Mouse (Mus musculus): Measurements from ENCODE around the gene Prkca. TPM values are rescaled to one million over a fixed set of nuclear protein-coding genes. Genes with fewer than 3 reads are reported as not detected.

The Prkca gene
- polyA plus RNA-seq, 1 experiment from 2014 or later = 10.1 TPM

- H3K27me3 ChIP-seq (replicated peaks) = no peaks in the 10 kb centered on the region
- H3K4me3 ChIP-seq (replicated peaks) = no peak overlapping the region
- no peak overlapping the region for H3K27ac ChIP-seq
- no peak overlapping the region for H3K4me2 ChIP-seq
- no peak for ATAC-seq (ENCODE audit: insufficient read depth, low FRiP score, low read depth)
- no peaks in the 10 kb centered on the region for H3K4me1 ChIP-seq
- H3K9ac ChIP-seq = no peak overlapping the region
- H3K9me3 ChIP-seq = no peaks in the 10 kb centered on the region
- no peaks in the 10 kb centered on the region for H3K36me3 ChIP-seq
- 94% methylated on average over 3 of the region's 3 CpGs for WGBS
These were observed 185.7 kb downstream of the Prkca start for GRCm38 (mm10) chr11:108158046-108158445.

GRCm38 (mm10) chr11:108157074-108157473, 186.7 kb downstream of the Prkca start:
- 94% methylated on average over 5 of the region's 5 CpGs for WGBS
- no peak overlapping the region for H3K27ac ChIP-seq
- H3K4me1 ChIP-seq = no peaks in the 10 kb centered on the region
- H3K36me3 ChIP-seq = no peaks in the 10 kb centered on the region
- H3K27me3 ChIP-seq (replicated peaks) = no peaks in the 10 kb centered on the region
- H3K4me2 ChIP-seq = no peak overlapping the region
- ATAC-seq (ENCODE audit: insufficient read depth, low FRiP score, low read depth) = no peak
- H3K4me3 ChIP-seq (replicated peaks) = no peak overlapping the region
- H3K9me3 ChIP-seq = no peaks in the 10 kb centered on the region
- no peak overlapping the region for H3K9ac ChIP-seq

- Histone ChIP-seq H3K9me3 (no peaks in the 10 kb centered on the region), H3K4me3 (replicated peaks) (no peak overlapping the region), H3K27ac (no peak overlapping the region), H3K36me3 (no peaks in the 10 kb centered on the region), H3K4me2 (no peak overlapping the region), H3K27me3 (replicated peaks) (no peaks in the 10 kb centered on the region), H3K4me1 (no peaks in the 10 kb centered on the region), H3K9ac (no peak overlapping the region)
- 77% methylated on average over 5 of the region's 5 CpGs for WGBS
- no peak for ATAC-seq (ENCODE audit: insufficient read depth, low FRiP score, low read depth)
These were observed 187.6 kb downstream of the Prkca start for GRCm38 (mm10) chr11:108156107-108156506.

GRCm38 (mm10) chr11:108155088-108155580, 188.6 kb downstream of the Prkca start:
- no peak overlapping the region for H3K27ac ChIP-seq
- no peak for ATAC-seq (ENCODE audit: insufficient read depth, low FRiP score, low read depth)
- no peaks in the 10 kb centered on the region for H3K9me3 ChIP-seq
- H3K4me1 ChIP-seq = 0 out of 2 replicates have a peak, but pooled peaks cover 7% of the 10 kb centered on the region
- WGBS = 88% methylated on average over 8 of the region's 8 CpGs
- no peak overlapping the region for H3K4me3 ChIP-seq (replicated peaks)
- no peaks in the 10 kb centered on the region for H3K27me3 ChIP-seq (replicated peaks)
- H3K4me2 ChIP-seq = no peak overlapping the region
- no peak overlapping the region for H3K9ac ChIP-seq
- H3K36me3 ChIP-seq = no peaks in the 10 kb centered on the region

GRCm38 (mm10) chr11:108153997-108154841, 189.5 kb downstream of the Prkca start:
- Histone ChIP-seq H3K9ac (no peak overlapping the region), H3K4me2 (no peak overlapping the region), H3K27ac (no peak overlapping the region), H3K4me1 (0 out of 2 replicates have a peak, but pooled peaks cover 7% of the 10 kb centered on the region), H3K4me3 (replicated peaks) (no peak overlapping the region), H3K9me3 (no peaks in the 10 kb centered on the region), H3K27me3 (replicated peaks) (no peaks in the 10 kb centered on the region), H3K36me3 (no peaks in the 10 kb centered on the region)
- no peak for ATAC-seq (ENCODE audit: insufficient read depth, low FRiP score, low read depth)
- WGBS = 71% methylated on average over 9 of the region's 9 CpGs

- Histone ChIP-seq H3K4me1 (peaks cover 15% of the 10 kb centered on the region; the same call in 1 of the 2 replicates), H3K9ac (no peak overlapping the region), H3K9me3 (no peaks in the 10 kb centered on the region), H3K27ac (no peak overlapping the region), H3K27me3 (replicated peaks) (no peaks in the 10 kb centered on the region), H3K4me2 (no peak overlapping the region), H3K4me3 (replicated peaks) (no peak overlapping the region), H3K36me3 (no peaks in the 10 kb centered on the region)
- 62% methylated on average over 4 of the region's 4 CpGs for WGBS
- no peak for ATAC-seq (ENCODE audit: insufficient read depth, low FRiP score, low read depth)
These were observed 191.1 kb downstream of the Prkca start for GRCm38 (mm10) chr11:108152591-108152990.

GRCm38 (mm10) chr11:108150410-108150809, 193.3 kb downstream of the Prkca start:
- no peak overlapping the region for H3K27ac ChIP-seq
- no peak overlapping the region for H3K9ac ChIP-seq
- H3K4me2 ChIP-seq = no peak overlapping the region
- H3K4me1 ChIP-seq = peaks cover 22% of the 10 kb centered on the region
- no peak for ATAC-seq (ENCODE audit: insufficient read depth, low FRiP score, low read depth)
- H3K36me3 ChIP-seq = no peaks in the 10 kb centered on the region
- 57% methylated on average over 7 of the region's 7 CpGs for WGBS
- H3K27me3 ChIP-seq (replicated peaks) = no peaks in the 10 kb centered on the region
- no peak overlapping the region for H3K4me3 ChIP-seq (replicated peaks)
- no peaks in the 10 kb centered on the region for H3K9me3 ChIP-seq

- Histone ChIP-seq H3K27me3 (replicated peaks) (no peaks in the 10 kb centered on the region), H3K9ac (no peak overlapping the region), H3K36me3 (no peaks in the 10 kb centered on the region), H3K9me3 (no peaks in the 10 kb centered on the region), H3K4me2 (no peak overlapping the region), H3K4me1 (peaks cover 22% of the 10 kb centered on the region), H3K4me3 (replicated peaks) (no peak overlapping the region), H3K27ac (no peak overlapping the region)
- 37% methylated on average over 9 of the region's 9 CpGs for WGBS
- peak; percentile 9; the same call in 1 of the 2 replicates for ATAC-seq (ENCODE audit: insufficient read depth, low FRiP score, low read depth)
These were observed 194.5 kb downstream of the Prkca start for GRCm38 (mm10) chr11:108149187-108149586.

- ATAC-seq (ENCODE audit: insufficient read depth, low FRiP score, low read depth) = no peak
- no peak overlapping the region for H3K4me3 ChIP-seq (replicated peaks)
- H3K9me3 ChIP-seq = no peaks in the 10 kb centered on the region
- H3K4me1 ChIP-seq = peaks cover 22% of the 10 kb centered on the region
- H3K27ac ChIP-seq = no peak overlapping the region; the same call in 1 of the 2 replicates
- H3K9ac ChIP-seq = no peak overlapping the region
- H3K36me3 ChIP-seq = no peaks in the 10 kb centered on the region
- no peaks in the 10 kb centered on the region for H3K27me3 ChIP-seq (replicated peaks)
- 37% methylated on average over 4 of the region's 4 CpGs for WGBS
- H3K4me2 ChIP-seq = no peak overlapping the region
These were observed 195.2 kb downstream of the Prkca start for GRCm38 (mm10) chr11:108148491-108148890.

GRCm38 (mm10) chr11:108145752-108146496, 197.8 kb downstream of the Prkca start:
- no peak overlapping the region for H3K9ac ChIP-seq
- H3K9me3 ChIP-seq = no peaks in the 10 kb centered on the region
- peak overlapping the region; percentile 51; the same call in 1 of the 2 replicates for H3K27ac ChIP-seq
- H3K4me2 ChIP-seq = peak overlapping the region; percentile 16
- H3K27me3 ChIP-seq (replicated peaks) = no peaks in the 10 kb centered on the region
- H3K36me3 ChIP-seq = no peaks in the 10 kb centered on the region
- ATAC-seq (ENCODE audit: insufficient read depth, low FRiP score, low read depth) = peak; percentile 87
- 55% methylated on average over 13 of the region's 13 CpGs for WGBS
- H3K4me3 ChIP-seq (replicated peaks) = no peak overlapping the region
- H3K4me1 ChIP-seq = peaks cover 22% of the 10 kb centered on the region

GRCm38 (mm10) chr11:108145128-108145527, 198.6 kb downstream of the Prkca start:
- no peak for ATAC-seq (ENCODE audit: insufficient read depth, low FRiP score, low read depth)
- no peak overlapping the region for H3K27ac ChIP-seq
- no peak overlapping the region for H3K9ac ChIP-seq
- H3K4me3 ChIP-seq (replicated peaks) = no peak overlapping the region
- no peaks in the 10 kb centered on the region for H3K36me3 ChIP-seq
- 72% methylated on average over 8 of the region's 8 CpGs for WGBS
- H3K4me1 ChIP-seq = peaks cover 15% of the 10 kb centered on the region
- no peaks in the 10 kb centered on the region for H3K9me3 ChIP-seq
- H3K27me3 ChIP-seq (replicated peaks) = no peaks in the 10 kb centered on the region
- H3K4me2 ChIP-seq = no peak overlapping the region; the same call in 1 of the 2 replicates

GRCm38 (mm10) chr11:108143739-108144138, 200.0 kb downstream of the Prkca start:
- ATAC-seq (ENCODE audit: insufficient read depth, low FRiP score, low read depth) = no peak
- WGBS = 83% methylated on average over 2 of the region's 2 CpGs
- Histone ChIP-seq H3K9ac (no peak overlapping the region), H3K4me3 (replicated peaks) (no peak overlapping the region), H3K4me2 (no peak overlapping the region), H3K27ac (no peak overlapping the region), H3K36me3 (no peaks in the 10 kb centered on the region), H3K9me3 (no peaks in the 10 kb centered on the region), H3K27me3 (replicated peaks) (no peaks in the 10 kb centered on the region), H3K4me1 (peaks cover 11% of the 10 kb centered on the region)

Data from stomach, embryonic 15.5 days (tissue).